Mouse (Mus musculus): ENCODE data around the gene Irs1. TPM values are rescaled to one million over a fixed set of nuclear protein-coding genes. Genes with fewer than 3 reads are reported as not detected.

Irs1 gene
- polyA plus RNA-seq, 1 experiment from 2014 or later, result 4.0 TPM

GRCm38 (mm10) chr1:82286190-82287051 lies 4.8 kb downstream of the Irs1 start:
- WGBS, result 26% methylated on average over 15 of the region's 15 CpGs
- DNase-seq (ENCODE audit: low spot score), result no peak
- H3K27ac ChIP-seq (ENCODE audit: low read depth), result no peak overlapping the region

GRCm38 (mm10) chr1:82285461-82286189 lies 5.6 kb downstream of the Irs1 start:
- Histone ChIP-seq H3K36me3 (ENCODE audit: control insufficient read depth, insufficient read depth, low read length) (0 out of 2 replicates have a peak, but pooled peaks cover 4% of the 10 kb centered on the region), H3K9ac (ENCODE audit: low read length) (peak overlapping the region; percentile 33), H3K27me3 (replicated peaks; ENCODE audit: control insufficient read depth, insufficient read depth, low read length) (0 out of 2 replicates have a peak, but pooled peaks cover 2% of the 10 kb centered on the region), H3K27ac (ENCODE audit: low read depth) (no peak overlapping the region), H3K4me2 (ENCODE audit: low read length) (peak overlapping the region; percentile 59), H3K4me1 (replicated peaks; ENCODE audit: control insufficient read depth, insufficient read depth, low read length) (peaks cover 29% of the 10 kb centered on the region), H3K4me3 (ENCODE audit: low read depth, low read length) (peak overlapping the region; percentile 41), H3K9me3 (ENCODE audit: control insufficient read depth, low read length) (no peaks in the 10 kb centered on the region)
- no peak for ATAC-seq (replicated peaks; ENCODE audit: low FRiP score, low TSS enrichment, low read depth)
- DNase-seq (ENCODE audit: low spot score), result no peak
- 26% methylated on average over 5 of the region's 5 CpGs for WGBS

More at GRCm38 (mm10) chr1:82286190-82287051, 4.8 kb downstream of the Irs1 start:
- H3K4me1 ChIP-seq (replicated peaks; ENCODE audit: control insufficient read depth, insufficient read depth, low read length), result peaks cover 29% of the 10 kb centered on the region
- H3K9ac ChIP-seq (ENCODE audit: low read length), result peak overlapping the region; percentile 33
- peak overlapping the region; percentile 41 for H3K4me3 ChIP-seq (ENCODE audit: low read depth, low read length)
- 0 out of 2 replicates have a peak, but pooled peaks cover 2% of the 10 kb centered on the region for H3K27me3 ChIP-seq (replicated peaks; ENCODE audit: control insufficient read depth, insufficient read depth, low read length)
- 0 out of 2 replicates have a peak, but pooled peaks cover 4% of the 10 kb centered on the region for H3K36me3 ChIP-seq (ENCODE audit: control insufficient read depth, insufficient read depth, low read length)
- peak overlapping the region; percentile 59 for H3K4me2 ChIP-seq (ENCODE audit: low read length)
- no peak for ATAC-seq (replicated peaks; ENCODE audit: low FRiP score, low TSS enrichment, low read depth)
- no peaks in the 10 kb centered on the region for H3K9me3 ChIP-seq (ENCODE audit: control insufficient read depth, low read length)

- Histone ChIP-seq H3K4me1 (replicated peaks; ENCODE audit: control insufficient read depth, insufficient read depth, low read length) (peaks cover 25% of the 10 kb centered on the region), H3K9ac (ENCODE audit: low read length) (peak overlapping the region; percentile 56), H3K36me3 (ENCODE audit: control insufficient read depth, insufficient read depth, low read length) (0 out of 2 replicates have a peak, but pooled peaks cover 4% of the 10 kb centered on the region), H3K27me3 (replicated peaks; ENCODE audit: control insufficient read depth, insufficient read depth, low read length) (0 out of 2 replicates have a peak, but pooled peaks cover 2% of the 10 kb centered on the region), H3K27ac (ENCODE audit: low read depth) (peak overlapping the region; percentile 91; the same call in 1 of the 2 replicates), H3K4me2 (ENCODE audit: low read length) (peak overlapping the region; percentile 59), H3K9me3 (ENCODE audit: control insufficient read depth, low read length) (no peaks in the 10 kb centered on the region), H3K4me3 (ENCODE audit: low read depth, low read length) (peak overlapping the region; percentile 41)
- 17% methylated on average over 4 of the region's 4 CpGs for WGBS
- DNase-seq (ENCODE audit: low spot score), result peak; percentile 52
- ATAC-seq (replicated peaks; ENCODE audit: low FRiP score, low TSS enrichment, low read depth), result no peak
These were observed 6.8 kb downstream of the Irs1 start for GRCm38 (mm10) chr1:82284403-82284802.

DNA sequence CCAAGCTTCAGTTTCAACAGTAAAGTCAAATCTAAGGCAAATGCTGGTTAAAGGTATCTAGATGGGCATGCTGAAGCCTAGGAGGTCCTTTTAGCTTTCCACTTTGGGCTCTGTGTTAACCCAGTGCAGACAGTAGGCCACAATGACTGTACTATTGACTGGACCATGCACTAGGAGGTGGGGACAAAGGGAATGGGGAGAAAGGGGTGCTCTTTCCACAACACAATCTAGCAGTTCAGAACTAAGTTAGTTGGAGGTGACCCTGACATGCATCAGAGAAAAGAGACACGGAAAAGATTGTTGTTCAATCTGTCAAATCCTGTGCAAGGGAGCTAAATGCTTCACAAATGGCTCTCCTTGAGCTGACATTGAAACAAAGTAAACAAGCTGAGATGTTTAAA lies 7.3 kb downstream of the Irs1 start:
- Histone ChIP-seq H3K27me3 (replicated peaks; ENCODE audit: control insufficient read depth, insufficient read depth, low read length) (no peaks in the 10 kb centered on the region), H3K9me3 (ENCODE audit: control insufficient read depth, low read length) (no peaks in the 10 kb centered on the region), H3K9ac (ENCODE audit: low read length) (peak overlapping the region; percentile 56), H3K4me3 (ENCODE audit: low read depth, low read length) (peak overlapping the region; percentile 41), H3K4me2 (ENCODE audit: low read length) (peak overlapping the region; percentile 59), H3K4me1 (replicated peaks; ENCODE audit: control insufficient read depth, insufficient read depth, low read length) (peaks cover 20% of the 10 kb centered on the region), H3K27ac (ENCODE audit: low read depth) (peak overlapping the region; percentile 91), H3K36me3 (ENCODE audit: control insufficient read depth, insufficient read depth, low read length) (0 out of 2 replicates have a peak, but pooled peaks cover 4% of the 10 kb centered on the region)
- DNase-seq (ENCODE audit: low spot score) (peak; percentile 70), ATAC-seq (replicated peaks; ENCODE audit: low FRiP score, low TSS enrichment, low read depth) (no peak)
- 10% methylated on average over 1 of the region's 1 CpGs for WGBS

DNA sequence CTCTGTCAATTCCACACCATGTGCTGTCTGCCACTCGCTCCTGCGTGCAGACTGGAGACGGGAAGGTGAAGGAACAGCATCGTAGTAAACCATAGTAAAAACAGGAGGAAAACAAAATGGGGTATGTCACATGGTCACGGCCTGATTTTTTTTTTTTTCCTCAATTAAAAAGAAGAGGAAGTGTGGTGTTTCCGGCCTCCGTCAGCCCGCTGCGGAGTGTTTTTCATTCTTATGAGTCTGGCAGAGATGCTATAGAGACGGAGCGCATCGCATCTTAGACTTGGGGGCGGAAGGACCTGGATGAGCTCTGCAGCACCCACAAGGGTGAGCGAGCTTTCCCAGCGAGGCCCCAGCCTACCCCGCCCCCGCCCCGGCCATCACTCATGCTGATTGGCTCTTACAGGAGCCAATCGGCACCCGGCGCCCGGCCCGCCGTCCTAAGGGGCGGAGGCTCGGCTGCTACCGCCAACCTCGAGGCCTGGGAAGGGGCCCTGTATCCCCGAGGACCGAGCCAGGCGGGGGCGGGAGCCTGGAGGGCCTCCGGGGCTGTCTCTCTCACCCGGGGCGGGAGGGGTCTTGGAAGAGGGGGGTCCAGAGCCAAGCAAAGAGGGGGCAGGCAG lies 8.1 kb downstream of the Irs1 start:
- WGBS, result 3% methylated on average over 35 of the region's 35 CpGs
- ATAC-seq (replicated peaks; ENCODE audit: low FRiP score, low TSS enrichment, low read depth), result peak; percentile 100
- peak overlapping the region; percentile 41 for H3K4me3 ChIP-seq (ENCODE audit: low read depth, low read length)

DNA sequence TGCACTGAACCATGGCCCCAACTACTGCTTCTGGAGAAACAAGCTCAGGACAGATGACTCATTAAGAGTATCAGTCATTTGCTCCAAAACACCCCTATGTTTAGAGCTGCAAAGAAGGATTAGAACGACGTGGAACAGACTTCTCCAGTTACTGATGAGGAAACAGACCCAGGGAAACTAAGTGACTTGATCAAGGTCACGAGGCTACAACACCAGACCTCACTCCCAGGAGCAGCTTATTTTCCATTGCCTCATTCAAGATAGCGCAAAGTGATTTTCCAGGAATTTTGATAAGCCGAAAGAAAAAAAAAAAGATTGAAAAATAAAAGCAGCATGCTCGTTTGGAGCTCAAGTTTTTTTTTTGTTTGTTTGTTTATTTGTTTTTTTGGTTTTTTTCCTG lies 9.4 kb downstream of the Irs1 start:
- ATAC-seq (replicated peaks; ENCODE audit: low FRiP score, low TSS enrichment, low read depth) (no peak), DNase-seq (ENCODE audit: low spot score) (no peak)
- Histone ChIP-seq H3K9me3 (ENCODE audit: control insufficient read depth, low read length) (no peaks in the 10 kb centered on the region), H3K4me1 (replicated peaks; ENCODE audit: control insufficient read depth, insufficient read depth, low read length) (peaks cover 12% of the 10 kb centered on the region), H3K36me3 (ENCODE audit: control insufficient read depth, insufficient read depth, low read length) (peaks cover 14% of the 10 kb centered on the region; the same call in 1 of the 2 replicates), H3K27ac (ENCODE audit: low read depth) (no peak overlapping the region), H3K27me3 (replicated peaks; ENCODE audit: control insufficient read depth, insufficient read depth, low read length) (no peaks in the 10 kb centered on the region), H3K9ac (ENCODE audit: low read length) (no peak overlapping the region), H3K4me3 (ENCODE audit: low read depth, low read length) (no peak overlapping the region), H3K4me2 (ENCODE audit: low read length) (no peak overlapping the region)
- WGBS, result 79% methylated on average over 6 of the region's 6 CpGs

More for the DNA sequence above, 8.1 kb downstream of the Irs1 start:
- Histone ChIP-seq H3K36me3 (ENCODE audit: control insufficient read depth, insufficient read depth, low read length) (0 out of 2 replicates have a peak, but pooled peaks cover 1% of the 10 kb centered on the region), H3K4me1 (replicated peaks; ENCODE audit: control insufficient read depth, insufficient read depth, low read length) (peaks cover 20% of the 10 kb centered on the region), H3K27ac (ENCODE audit: low read depth) (peak overlapping the region; percentile 91), H3K4me2 (ENCODE audit: low read length) (peak overlapping the region; percentile 59), H3K9me3 (ENCODE audit: control insufficient read depth, low read length) (no peaks in the 10 kb centered on the region), H3K27me3 (replicated peaks; ENCODE audit: control insufficient read depth, insufficient read depth, low read length) (no peaks in the 10 kb centered on the region), H3K9ac (ENCODE audit: low read length) (peak overlapping the region; percentile 56)
- DNase-seq (ENCODE audit: low spot score), result peak; percentile 96

DNA sequence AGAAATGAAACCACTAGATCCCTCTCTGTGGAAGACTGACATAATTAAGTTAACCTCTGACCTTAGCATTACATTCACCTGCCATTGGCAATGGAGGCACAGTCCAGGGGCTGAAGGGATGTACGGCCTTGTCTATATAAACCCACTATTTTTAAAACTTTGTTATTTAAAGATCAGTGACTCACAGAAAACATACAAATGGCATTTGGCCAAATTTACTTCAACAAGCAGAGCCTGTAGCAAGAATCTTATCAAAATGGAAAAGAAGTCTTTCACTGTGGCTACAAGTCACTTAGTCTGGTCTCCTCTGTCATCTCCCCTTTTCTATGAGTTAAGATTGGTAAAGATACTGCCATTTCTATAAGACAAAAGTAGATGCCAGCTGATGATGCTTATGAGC lies 11.4 kb downstream of the Irs1 start:
- Histone ChIP-seq H3K4me1 (replicated peaks; ENCODE audit: control insufficient read depth, insufficient read depth, low read length) (peaks cover 7% of the 10 kb centered on the region), H3K4me3 (ENCODE audit: low read depth, low read length) (no peak overlapping the region), H3K27me3 (replicated peaks; ENCODE audit: control insufficient read depth, insufficient read depth, low read length) (no peaks in the 10 kb centered on the region), H3K36me3 (ENCODE audit: control insufficient read depth, insufficient read depth, low read length) (peaks cover 14% of the 10 kb centered on the region; the same call in 1 of the 2 replicates), H3K9me3 (ENCODE audit: control insufficient read depth, low read length) (no peaks in the 10 kb centered on the region), H3K4me2 (ENCODE audit: low read length) (no peak overlapping the region), H3K27ac (ENCODE audit: low read depth) (no peak overlapping the region), H3K9ac (ENCODE audit: low read length) (no peak overlapping the region)
- WGBS, result 74% methylated on average over 1 of the region's 1 CpGs
- ATAC-seq (replicated peaks; ENCODE audit: low FRiP score, low TSS enrichment, low read depth) (no peak), DNase-seq (ENCODE audit: low spot score) (no peak)

GRCm38 (mm10) chr1:82274361-82274760 lies 16.9 kb downstream of the Irs1 start:
- no peak overlapping the region for H3K27ac ChIP-seq (ENCODE audit: low read depth)
- no peak overlapping the region for H3K4me2 ChIP-seq (ENCODE audit: low read length)
- H3K36me3 ChIP-seq (ENCODE audit: control insufficient read depth, insufficient read depth, low read length), result peaks cover 14% of the 10 kb centered on the region; the same call in 1 of the 2 replicates
- H3K9ac ChIP-seq (ENCODE audit: low read length), result no peak overlapping the region
- H3K27me3 ChIP-seq (replicated peaks; ENCODE audit: control insufficient read depth, insufficient read depth, low read length), result no peaks in the 10 kb centered on the region
- H3K9me3 ChIP-seq (ENCODE audit: control insufficient read depth, low read length), result no peaks in the 10 kb centered on the region
- no peak overlapping the region for H3K4me3 ChIP-seq (ENCODE audit: low read depth, low read length)
- ATAC-seq (replicated peaks; ENCODE audit: low FRiP score, low TSS enrichment, low read depth), result no peak
- 6% methylated on average over 1 of the region's 1 CpGs for WGBS
- DNase-seq (ENCODE audit: low spot score), result no peak
- H3K4me1 ChIP-seq (replicated peaks; ENCODE audit: control insufficient read depth, insufficient read depth, low read length), result 0 out of 2 replicates have a peak, but pooled peaks cover 5% of the 10 kb centered on the region
